Mouse (Mus musculus) kidney, embryonic 15.5 days (tissue): ENCODE results near the gene Hmces. TPM values are rescaled to one million over a fixed set of nuclear protein-coding genes. Genes with fewer than 3 reads are reported as not detected.

Experiments used
- ATAC-seq: fragments of 200-750 bp; cut with Nextera tagmentation; replicated peaks from 2 replicates; pipeline ENCODE4 v1.8.0; 2017; ENCODE audit warnings: moderate TSS enrichment; ENCODE audit not compliant: low FRiP score
- H3K27ac ChIP-seq: fragments of 300-500 bp; sonication (generic); 2 replicates; pipeline ENCODE4 v1.5.1; 2015; ENCODE audit warnings: mild to moderate bottlenecking, inconsistent platforms
- H3K27me3 ChIP-seq: fragments of 300-500 bp; sonication (generic); 2 replicates; pipeline ENCODE4 v1.6.1; 2015; ENCODE audit warnings: inconsistent platforms
- H3K36me3 ChIP-seq: fragments of 300-500 bp; sonication (generic); 2 replicates; pipeline ENCODE4 v1.6.1; 2015; ENCODE audit warnings: inconsistent platforms
- H3K4me1 ChIP-seq: fragments of 300-500 bp; sonication (generic); 2 replicates; pipeline ENCODE4 v1.6.1; 2015; ENCODE audit warnings: inconsistent platforms
- H3K4me2 ChIP-seq: fragments of 300-500 bp; sonication (generic); 2 replicates; pipeline ENCODE4 v1.6.1; 2015; ENCODE audit warnings: moderate library complexity, mild to moderate bottlenecking, inconsistent platforms
- H3K4me3 ChIP-seq: fragments of 300-500 bp; sonication (generic); replicated peaks from 2 replicates; pipeline ENCODE4 v1.5.1; 2015; ENCODE audit warnings: mild to moderate bottlenecking, inconsistent platforms
- H3K9ac ChIP-seq: fragments of 300-500 bp; sonication (generic); 2 replicates; pipeline ENCODE4 v1.6.1; 2015; ENCODE audit warnings: mild to moderate bottlenecking, inconsistent platforms
- H3K9me3 ChIP-seq: fragments of 300-500 bp; sonication (generic); replicated peaks from 2 replicates; pipeline ENCODE4 v1.6.1; 2016; ENCODE audit warnings: inconsistent platforms
- WGBS: fragments of 180-500 bp; shearing (Covaris S2); methylation state at CpG from one replicate; pipeline ENCODE4 v1.1.7; 2015; ENCODE audit warnings: mixed read lengths; 5-methylcytosine and 5-hydroxymethylcytosine counted together
- microRNA-seq: library from miRNA; unstranded; fragments of <30 nt; microRNA quantifications from one replicate; pipeline ENCODE4, GENCODE M21; 2016
- polyA plus RNA-seq: library from polyadenylated mRNA; unstranded; fragments of >200 nt; fragmentation: Nextera tagmentation; extraction: Ambion mirVana; gene quantifications from 2 replicates; pipeline ENCODE4 v1.2.1, GENCODE M21; 2015

Hmces gene
- polyA plus RNA-seq, 1 experiment from 2014 or later, result 59.5 TPM

- Histone ChIP-seq H3K4me2 (peak overlapping the region; percentile 86), H3K4me1 (peaks cover 22% of the 10 kb centered on the region), H3K36me3 (peaks cover 31% of the 10 kb centered on the region), H3K9me3 (no peaks in the 10 kb centered on the region), H3K27me3 (no peaks in the 10 kb centered on the region), H3K4me3 (peak overlapping the region; percentile 73), H3K9ac (peak overlapping the region; percentile 73), H3K27ac (peak overlapping the region; percentile 88; the same call in 1 of the 2 replicates)
- ATAC-seq, result no peak
- WGBS, result 51% methylated on average over 9 of the region's 9 CpGs
Observed at GRCm38 (mm10) chr6:87982506-87982905, 68.8 kb downstream of the Hmces start.

Small RNA genes lying within 50 kb of the gene (microRNA-seq; reads per million reads assigned to microRNA genes)
- gene Gm47286, result 2.1 reads per million, percentile 10 among the genes with 10 or more reads in this experiment

Other genes starting within 250 kb of the Hmces start
- 15.9 and 18.9 TPM in 2 replicates for gene Aplf, start 241.7 kb upstream of the Hmces start, polyA plus RNA-seq
- 1.4 and 1.5 TPM in 2 replicates for gene Efcc1, start 183.1 kb upstream of the Hmces start, polyA plus RNA-seq
- gene Gp9, start 135.9 kb upstream of the Hmces start, polyA plus RNA-seq, result 1.9 and 2.0 TPM in 2 replicates
- gene Rab43, start 101.8 kb upstream of the Hmces start, polyA plus RNA-seq, result 12.6 and 12.7 TPM in 2 replicates
- 2.3 and 3.9 TPM in 2 replicates for gene Gm45140, start 78.1 kb upstream of the Hmces start, polyA plus RNA-seq
- 57.3 and 62.9 TPM in 2 replicates for gene Isy1, start 75.1 kb upstream of the Hmces start, polyA plus RNA-seq
- gene Cnbp, start 62.8 kb upstream of the Hmces start, polyA plus RNA-seq, result 1,107 and 1,171 TPM in 2 replicates
- gene Copg1, start 26.1 kb upstream of the Hmces start, polyA plus RNA-seq, result 159 and 164 TPM in 2 replicates
- 25.8 and 28.0 TPM in 2 replicates for gene H1fx, start 67.7 kb downstream of the Hmces start, polyA plus RNA-seq
- 212 and 224 TPM in 2 replicates for gene Rab7, start 131.3 kb downstream of the Hmces start, polyA plus RNA-seq
- gene Rpn1, start 170.5 kb downstream of the Hmces start, polyA plus RNA-seq, result 403 and 425 TPM in 2 replicates